Mouse (Mus musculus): ENCODE results near the gene Eef2kmt. TPM values are rescaled to one million over a fixed set of nuclear protein-coding genes. Genes with fewer than 3 reads are reported as not detected.
"Not testable (repeated sequence)": the region's sequence is repeated elsewhere in the genome, so short reads cannot be mapped to it uniquely, and the experiment has no call there.

The Eef2kmt gene
- total RNA-seq, 2 experiments from 2014 or later = 3.6 to 4.0 TPM

DNA sequence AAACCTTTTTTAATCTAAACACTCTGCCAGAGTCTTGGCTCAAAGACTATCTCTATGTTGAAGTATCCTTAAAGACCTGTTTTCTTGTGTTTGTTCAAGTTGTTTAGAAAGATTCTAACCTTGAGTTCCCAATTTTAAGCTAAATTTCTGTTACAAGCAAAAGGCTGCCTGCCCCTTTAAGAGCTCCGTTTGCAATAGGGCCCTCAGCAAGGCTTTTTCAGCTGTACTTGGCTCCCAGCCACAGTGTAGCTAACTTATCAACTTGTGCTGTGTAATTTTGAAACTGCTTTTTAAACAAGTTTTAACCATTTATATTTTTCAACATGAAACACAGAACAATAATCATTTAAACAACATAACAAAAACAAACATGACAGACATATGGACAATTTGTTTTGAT, 29.2 kb downstream of the Eef2kmt start:
- DNase-seq (ENCODE audit: low spot score in 2 of 2) = not testable (repeated sequence)

DNA sequence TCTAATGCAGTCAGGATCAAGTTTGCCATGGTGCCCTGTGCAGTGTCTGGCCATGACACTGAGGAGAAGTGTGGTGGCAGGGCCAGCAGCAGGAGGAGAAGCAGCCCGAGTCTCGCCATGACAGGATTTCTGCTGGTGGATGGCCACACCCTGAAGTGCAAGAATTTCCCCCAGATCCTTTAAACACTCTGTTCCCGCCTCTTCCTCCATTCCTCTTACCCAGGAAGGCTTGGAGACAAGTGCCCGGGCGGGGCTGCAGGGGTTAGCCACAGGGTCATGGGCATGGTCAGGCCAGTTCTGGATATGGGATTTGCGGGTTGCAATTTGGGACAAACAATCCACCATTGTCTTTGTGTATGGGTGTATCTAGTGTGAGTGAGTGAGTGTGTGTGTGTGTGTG, 33.6 kb downstream of the Eef2kmt start, which contains the start of gene AU021092:
Gene AU021092 (minus strand): TSS at position 160 of the 400 bp plus-strand sequence.
- DNase-seq (ENCODE audit: low spot score in 2 of 2) = no peak

DNA sequence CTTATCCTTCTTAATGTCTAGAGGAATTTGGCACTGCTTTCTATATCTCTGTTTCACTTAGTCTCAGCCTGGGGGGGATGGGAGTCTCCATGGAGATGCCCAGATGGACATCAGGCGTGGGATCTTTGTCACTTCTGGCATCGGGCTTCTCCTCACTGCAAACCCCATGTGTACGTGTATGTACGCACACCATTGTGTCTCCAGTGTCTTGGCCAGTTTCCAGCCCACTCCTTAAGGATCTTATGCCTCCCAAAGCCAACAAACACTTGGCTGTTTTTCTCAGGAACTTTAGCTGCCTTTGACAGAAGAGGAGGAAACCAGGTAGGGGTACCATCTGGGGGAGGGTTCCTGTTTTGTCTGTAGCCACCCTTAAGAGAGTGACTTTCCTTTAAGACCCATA, 34.4 kb downstream of the Eef2kmt start:
- DNase-seq (ENCODE audit: low spot score in 2 of 2) = no peak

DNA sequence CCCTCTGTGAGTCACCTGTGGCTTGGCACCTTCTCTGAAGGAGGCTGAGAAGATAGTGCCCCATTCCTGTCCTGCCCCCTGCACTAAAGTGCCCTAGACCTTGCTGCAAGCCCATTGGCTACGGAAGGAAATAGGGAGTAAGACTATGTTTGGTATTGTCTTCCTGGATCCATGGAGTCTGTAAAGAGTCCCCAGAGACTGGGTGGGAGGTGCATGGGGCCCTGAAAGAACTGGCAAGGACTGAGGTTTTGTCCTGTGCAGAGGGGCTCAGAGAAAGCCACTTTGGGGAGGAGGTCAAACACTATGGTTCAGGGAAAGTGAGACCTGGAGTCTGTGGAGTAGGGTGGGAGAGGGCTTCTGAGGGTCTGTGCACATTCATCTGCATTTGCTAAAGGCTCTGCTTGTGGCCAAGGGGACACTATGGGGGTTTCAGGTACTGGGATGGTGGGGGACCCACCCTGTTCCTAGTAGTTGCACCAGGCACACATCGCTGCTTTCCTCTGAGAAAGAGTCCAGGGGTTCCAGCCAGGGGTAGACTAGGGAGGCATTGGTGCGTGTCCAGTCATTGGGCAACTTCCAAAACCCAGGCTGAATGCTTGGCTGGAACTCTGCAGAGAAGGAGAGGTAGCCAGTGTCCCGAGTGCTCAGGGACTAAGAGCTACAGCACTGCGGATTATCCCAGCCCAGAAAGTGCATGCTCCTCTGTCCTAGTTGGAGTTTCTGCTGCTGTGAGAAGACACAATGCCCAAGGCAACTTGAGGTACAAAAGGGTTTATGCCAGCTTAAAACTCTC, 38.2 kb downstream of the Eef2kmt start:
- no peak for DNase-seq (ENCODE audit: low spot score in 2 of 2)

DNA sequence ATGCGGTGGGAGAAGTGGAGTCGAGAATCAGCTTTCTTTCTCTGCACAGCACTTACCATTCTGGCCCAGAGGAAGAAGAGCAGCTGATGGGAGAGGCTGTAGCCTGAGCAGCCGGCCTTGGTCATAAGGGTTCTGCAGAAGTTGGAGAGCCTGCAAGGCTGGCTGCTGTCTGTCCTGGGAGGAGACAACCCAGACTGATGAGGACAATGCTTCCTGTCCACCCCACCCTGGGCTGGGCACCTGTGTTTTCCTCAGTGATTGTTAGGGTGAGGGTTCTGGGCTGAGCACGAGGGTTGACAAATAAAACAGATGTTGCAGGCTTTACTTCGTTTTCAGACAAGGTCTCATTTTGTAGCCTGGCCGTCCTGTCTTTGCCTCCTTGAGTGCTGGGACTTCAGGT, 39.1 kb downstream of the Eef2kmt start:
- no peak for DNase-seq (ENCODE audit: low spot score in 2 of 2)

DNA sequence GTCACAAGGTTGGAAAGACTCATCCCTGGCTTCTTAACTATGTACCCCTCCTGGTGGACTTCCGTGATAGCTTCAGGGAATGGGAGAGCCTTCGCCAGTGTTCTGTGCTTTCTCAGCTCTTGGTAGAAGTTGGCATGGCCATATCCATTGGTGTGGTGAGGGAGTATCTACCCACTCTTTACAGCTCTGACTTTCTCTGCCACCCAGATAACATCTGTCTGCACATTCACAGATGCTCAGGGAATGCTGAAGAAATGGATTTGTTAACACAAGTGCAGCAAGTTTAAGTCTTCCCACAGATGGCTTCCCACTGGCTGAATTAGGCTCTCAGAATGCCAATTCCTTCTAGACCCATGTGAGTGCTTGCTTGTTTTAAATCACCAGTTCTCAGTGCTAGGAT, 41.7 kb downstream of the Eef2kmt start:
- no peak for DNase-seq (ENCODE audit: low spot score in 2 of 2)

DNA sequence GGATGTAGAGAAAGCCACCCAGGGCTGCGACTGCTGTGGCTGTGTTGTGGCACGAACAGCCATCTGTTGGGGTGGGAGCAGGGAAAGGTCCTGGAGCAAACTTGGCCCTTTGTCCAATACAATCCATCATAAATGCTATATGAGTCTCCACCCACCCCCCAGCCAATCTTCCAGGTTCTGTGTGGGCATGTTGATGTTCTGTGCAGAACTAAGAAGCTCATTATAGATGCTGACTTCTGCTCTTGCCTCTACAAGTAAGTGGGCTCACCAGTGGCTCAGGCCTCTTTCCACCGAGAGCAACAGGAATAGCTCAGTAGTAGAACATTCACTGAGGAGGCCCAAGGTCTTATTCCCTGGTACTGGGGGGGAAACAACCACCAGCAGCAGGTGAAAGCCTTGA, 43.6 kb downstream of the Eef2kmt start:
- DNase-seq (ENCODE audit: low spot score in 2 of 2) = no peak

DNA sequence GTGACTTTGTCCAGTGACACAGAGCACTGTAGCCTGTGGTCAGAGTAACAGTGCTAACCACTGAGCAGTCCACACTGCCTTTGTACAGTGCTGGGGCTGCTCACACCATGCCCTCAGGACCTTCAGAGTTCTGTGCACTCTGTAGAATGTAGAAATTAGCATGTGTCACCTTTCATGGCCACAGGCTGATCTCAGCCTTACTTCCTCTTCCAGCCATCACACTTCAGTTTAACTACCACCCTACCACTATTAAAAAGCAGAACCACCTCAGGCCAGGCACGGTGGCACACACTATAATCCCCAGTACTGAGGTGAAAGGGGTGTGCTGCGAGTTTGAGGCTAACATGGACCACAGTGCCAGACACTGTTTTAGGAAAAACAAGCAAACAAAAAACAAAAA, 45.4 kb downstream of the Eef2kmt start:
- no peak for DNase-seq (ENCODE audit: low spot score in 2 of 2)

DNA sequence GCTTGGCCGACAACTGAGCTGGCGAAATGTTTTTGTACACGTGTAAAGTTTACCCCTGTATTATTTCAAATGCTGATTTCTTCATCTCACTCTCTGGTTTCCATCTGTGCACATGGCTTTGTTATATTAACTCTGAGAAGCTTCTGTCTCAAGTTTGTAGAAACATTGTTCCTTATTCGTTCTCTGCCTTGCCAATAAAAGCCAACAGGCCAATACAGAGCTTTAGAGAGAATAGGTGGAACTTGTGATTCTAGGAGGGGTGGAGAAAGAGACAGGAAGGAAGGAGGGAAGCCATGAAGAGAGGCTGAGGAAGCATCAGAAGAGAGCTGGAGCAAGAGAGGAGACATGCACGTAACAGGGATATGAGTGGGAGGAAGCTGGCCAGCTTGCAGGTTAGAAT, 49.7 kb downstream of the Eef2kmt start:
- DNase-seq (ENCODE audit: low spot score in 2 of 2) = peak in 1 of 2 experiments; percentile 27

DNA sequence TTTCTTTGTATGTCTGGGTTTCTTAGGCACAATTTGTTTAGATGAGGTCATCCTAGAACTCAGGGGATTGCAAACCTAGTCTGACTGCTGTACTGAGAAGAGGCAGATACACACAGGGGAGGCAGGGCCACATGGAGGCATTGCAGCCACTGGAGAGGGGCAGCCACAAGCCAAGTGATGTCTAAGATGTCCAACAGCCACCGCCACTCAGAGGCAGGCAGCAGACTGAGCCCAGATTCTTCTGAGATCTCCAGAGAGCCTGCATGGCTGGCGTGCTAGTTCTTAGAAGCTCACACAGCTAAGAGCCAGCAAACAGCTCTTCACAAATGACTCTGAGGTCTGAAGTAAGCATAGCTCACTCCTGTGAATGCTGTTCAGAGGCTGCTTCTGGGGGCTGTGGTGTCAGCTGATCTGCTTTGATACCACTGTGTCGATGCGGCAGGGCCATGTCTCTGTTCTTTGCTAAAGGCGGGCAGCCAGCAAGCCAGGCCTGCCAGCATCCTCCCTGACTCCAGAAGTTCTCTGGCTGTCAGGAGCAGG, 50.3 kb downstream of the Eef2kmt start:
- no peak for DNase-seq (ENCODE audit: low spot score in 2 of 2)

DNA sequence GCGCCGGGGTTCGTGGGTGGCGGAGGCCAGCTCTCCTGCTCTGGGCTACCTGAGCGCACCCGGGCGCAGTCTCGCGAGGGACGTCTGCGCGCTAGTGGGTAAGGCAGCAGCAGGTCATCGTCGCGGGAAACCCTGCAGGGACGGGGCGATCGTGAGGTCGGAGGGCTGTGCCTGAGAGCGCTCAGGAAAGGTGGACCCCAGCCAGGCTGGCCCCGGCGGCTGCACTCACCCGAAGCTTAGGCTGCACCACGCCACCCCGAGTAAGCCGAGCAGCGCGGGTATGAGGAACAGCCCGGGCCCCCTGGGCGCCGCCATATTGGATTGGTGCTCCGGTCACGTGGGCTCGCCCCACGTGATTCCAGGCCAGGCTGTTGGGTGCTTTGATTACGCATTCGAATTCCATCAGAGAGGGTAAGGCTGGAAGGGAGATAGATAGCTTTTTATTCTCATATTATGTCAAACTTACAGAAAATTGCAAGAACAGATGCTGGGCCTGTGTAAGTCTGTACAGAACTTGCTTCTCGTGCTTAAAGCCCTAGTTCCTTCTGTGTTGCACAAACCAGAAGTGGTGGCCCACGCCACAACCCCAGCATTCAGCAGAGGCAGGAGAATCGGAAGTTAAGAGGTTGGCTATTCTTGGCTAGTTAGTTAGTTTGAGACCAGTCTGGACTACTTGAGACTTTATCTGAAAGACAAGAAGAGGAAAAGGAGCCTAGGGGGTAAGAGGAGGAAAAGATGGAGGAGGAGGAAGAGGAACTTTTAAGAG, 51.9 kb downstream of the Eef2kmt start, which contains the start of gene Nagpa:
Gene Nagpa (minus strand): TSS at position 345 of the 766 bp plus-strand sequence.
- DNase-seq (ENCODE audit: low spot score in 2 of 2) = peak; percentile 74 to 77

DNA sequence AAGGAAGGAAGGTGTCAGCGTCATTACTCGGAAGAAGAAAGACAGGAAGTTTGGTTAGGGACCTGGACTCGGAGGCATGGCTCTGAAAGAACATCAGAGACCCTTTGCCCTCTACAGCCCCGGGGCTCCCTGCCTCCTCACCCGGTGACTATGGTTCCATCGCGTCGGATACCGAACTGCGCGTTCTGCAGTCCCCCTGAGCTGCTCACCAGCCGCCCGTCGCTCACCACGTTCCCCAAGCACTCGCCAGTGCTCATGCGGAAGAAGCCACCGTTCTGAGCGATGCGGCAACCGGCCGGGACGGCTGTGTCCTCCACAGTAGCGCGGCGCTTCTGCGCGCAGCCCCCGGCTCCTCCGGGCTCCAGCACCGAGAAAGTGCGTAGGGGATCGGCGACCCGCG, 52.6 kb downstream of the Eef2kmt start:
- no peak for DNase-seq (ENCODE audit: low spot score in 2 of 2)

DNA sequence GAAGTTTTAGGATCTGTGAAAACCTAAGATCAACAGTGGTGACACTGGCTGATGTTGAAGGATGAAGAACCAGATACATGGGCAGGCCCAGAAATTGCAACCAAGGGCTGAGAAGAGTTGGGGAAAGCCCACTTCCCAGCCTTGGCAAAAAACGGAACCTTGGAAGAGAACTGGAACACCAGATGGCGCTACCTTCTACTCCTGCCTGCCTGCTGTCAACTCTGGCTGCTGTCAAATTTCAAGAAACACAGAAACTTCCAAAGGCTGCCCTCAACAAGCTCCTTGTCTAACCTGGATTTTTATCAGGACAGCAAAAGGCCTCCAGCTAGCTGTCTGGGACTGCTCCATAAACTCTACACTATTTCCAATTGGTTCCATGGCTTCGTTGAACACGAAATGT, 53.1 kb downstream of the Eef2kmt start:
- DNase-seq (ENCODE audit: low spot score in 2 of 2) = peak; percentile 29 to 59

DNA sequence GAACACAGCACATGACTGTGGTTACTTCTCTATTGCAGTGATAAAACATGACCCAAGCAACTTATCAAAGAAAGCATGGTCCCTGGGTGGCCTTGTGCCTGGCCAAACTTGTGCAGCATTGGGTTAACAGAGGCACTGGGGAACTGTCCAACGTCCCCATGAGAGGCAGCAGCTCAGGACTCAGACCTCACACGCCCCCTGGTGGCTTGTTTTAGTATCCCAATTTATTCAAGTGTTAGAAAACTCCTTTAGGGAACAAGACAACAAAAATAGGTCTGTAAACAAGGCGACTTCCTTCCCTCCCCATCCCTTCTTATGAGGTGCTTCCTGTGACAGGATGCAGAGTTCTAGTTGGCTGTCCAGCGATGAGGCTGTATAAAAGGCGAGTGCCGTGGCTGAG, 60.7 kb downstream of the Eef2kmt start:
- peak; percentile 33 to 60 for DNase-seq (ENCODE audit: low spot score in 2 of 2)

Small RNA genes lying within 50 kb of the gene (microRNA-seq; reads per million reads assigned to microRNA genes)
- gene Gm23689 = 0 reads per million in 2 experiments
- gene Gm26095 = 0 reads per million in 2 experiments
- 0 reads per million in 2 experiments for gene Mir6364

Other genes starting within 250 kb of the Eef2kmt start
- gene Smim22, start 248.7 kb downstream of the Eef2kmt start, total RNA-seq (2021) = not detected
- gene Rogdi, start 242.4 kb downstream of the Eef2kmt start, total RNA-seq (2021) = 100 to 1,000 TPM; 280 to 286 TPM
- 100 to 1,000 TPM; 132 to 134 TPM for gene Glyr1, start 206.1 kb downstream of the Eef2kmt start, total RNA-seq (2021)
- gene Ubn1, start 205.9 kb downstream of the Eef2kmt start, total RNA-seq (2021) = 10 to 100 TPM; 40.1 to 40.6 TPM
- under 1 TPM; 0.91 to 0.99 TPM for gene Ppl, start 123.6 kb downstream of the Eef2kmt start, total RNA-seq (2021)
- 1 to 10 TPM; 2.4 to 3.4 TPM for gene Sec14l5, start 108.9 kb downstream of the Eef2kmt start, total RNA-seq (2021)
- gene Nagpa, start 52.0 kb downstream of the Eef2kmt start, total RNA-seq (2021) = 1 to 10 TPM; 8.8 to 9.4 TPM
- gene AU021092, start 33.7 kb downstream of the Eef2kmt start, total RNA-seq (2021) = 1 to 10 TPM; 9.6 to 9.8 TPM
- 10 to 100 TPM; 25.6 to 30.7 TPM for gene Alg1, start 22.4 kb downstream of the Eef2kmt start, total RNA-seq (2021)